Mouse (Mus musculus) liver, embryonic 14.5 days (tissue): ENCODE results near the gene Insm2. TPM values are rescaled to one million over a fixed set of nuclear protein-coding genes. Genes with fewer than 3 reads are reported as not detected.

Source experiments
- ATAC-seq: fragments of 200-750 bp; cut with Nextera tagmentation; 2 replicates; pipeline ENCODE4 v1.8.0; 2017; ENCODE audit warnings: moderate number of reproducible peaks, mild to moderate bottlenecking, moderate library complexity; ENCODE audit not compliant: insufficient read depth
- DNase-seq, 3 experiments: peaks; one replicate each; pipeline ENCODE4 v3.0.0-alpha.2; 2012 to 2013; ENCODE audit warnings: low read depth in 3 of 3, low spot score in 3 of 3
- H3K27ac ChIP-seq: fragments of 300-500 bp; sonication (generic); 2 replicates; pipeline ENCODE4 v1.5.1; 2014; ENCODE audit warnings: moderate library complexity, mild to moderate bottlenecking, control low read depth, inconsistent platforms
- H3K27me3 ChIP-seq: fragments of 300-500 bp; sonication (generic); 2 replicates; pipeline ENCODE4 v1.6.1; 2014; ENCODE audit warnings: mild to moderate bottlenecking, low read length, moderate library complexity; ENCODE audit not compliant: control insufficient read depth, insufficient read depth
- H3K36me3 ChIP-seq: fragments of 300-500 bp; sonication (generic); replicated peaks from 2 replicates; pipeline ENCODE4 v1.6.1; 2014; ENCODE audit warnings: low read depth; ENCODE audit not compliant: control insufficient read depth, insufficient read depth
- H3K4me1 ChIP-seq, 2 experiments: fragments of 200-500 bp in 1 of 2; fragments of 300-500 bp in 1 of 2; sonication (generic) in 1 of 2; replicated peaks; 2 replicates each; pipeline ENCODE4 v1.6.1; 2012 to 2014; ENCODE audit warnings: antibody characterized with exemption in 1 of 2, inconsistent platforms in 1 of 2, low read length in 1 of 2; ENCODE audit not compliant: control insufficient read depth in 2 of 2, insufficient read depth in 2 of 2
- H3K4me2 ChIP-seq: fragments of 300-500 bp; sonication (generic); 2 replicates; pipeline ENCODE4 v1.6.1; 2014; ENCODE audit warnings: low read depth, mild to moderate bottlenecking, control low read depth, moderate library complexity
- H3K4me3 ChIP-seq, 2 experiments: fragments of 200-500 bp in 1 of 2; fragments of 300-500 bp in 1 of 2; sonication (generic) in 1 of 2; 2 replicates each; pipeline ENCODE4 v1.5.1; 2012 to 2014; ENCODE audit warnings: low read depth in 2 of 2, low read length in 2 of 2, mild to moderate bottlenecking in 2 of 2, control low read depth in 1 of 2, inconsistent platforms in 1 of 2, moderate library complexity in 1 of 2; ENCODE audit not compliant: insufficient read depth in 1 of 2
- H3K9ac ChIP-seq: fragments of 300-500 bp; sonication (generic); replicated peaks from 2 replicates; pipeline ENCODE4 v1.6.1; 2014; ENCODE audit warnings: mild to moderate bottlenecking, control low read depth, moderate library complexity
- H3K9me3 ChIP-seq: fragments of 300-500 bp; sonication (generic); 2 replicates; pipeline ENCODE4 v1.6.1; 2016; ENCODE audit warnings: low read length, mixed read lengths; ENCODE audit not compliant: control insufficient read depth
- CTCF ChIP-seq: IDR thresholded peaks from 2 replicates; pipeline ENCODE4 v1.5.1; 2016; ENCODE audit warnings: antibody characterized with exemption, low read depth, control low read depth
- EP300 ChIP-seq: IDR thresholded peaks from 2 replicates; pipeline ENCODE4 v1.6.1; 2016; ENCODE audit warnings: antibody characterized with exemption, low read depth
- WGBS: fragments of 180-500 bp; shearing (Covaris S2); extraction: QIAGEN DNeasy Blood & Tissue Kit; methylation state at CpG from one replicate; pipeline ENCODE4 v1.1.7; 2014; ENCODE audit not compliant: insufficient replicate concordance; 5-methylcytosine and 5-hydroxymethylcytosine counted together
- polyA plus RNA-seq, 2 experiments: library from polyadenylated mRNA; depleted of rRNA in 1 of 2; stranded (reverse) in 1 of 2; unstranded in 1 of 2; fragments of >200 nt; fragmentation: Nextera tagmentation in 1 of 2; extraction: Ambion mirVana in 1 of 2; gene quantifications; 2 replicates each; pipeline versions ENCODE4 v1.2.1 to v1.2.3; 2012 to 2014

The Insm2 gene
- polyA plus RNA-seq, 2 experiments: not detected

DNA sequence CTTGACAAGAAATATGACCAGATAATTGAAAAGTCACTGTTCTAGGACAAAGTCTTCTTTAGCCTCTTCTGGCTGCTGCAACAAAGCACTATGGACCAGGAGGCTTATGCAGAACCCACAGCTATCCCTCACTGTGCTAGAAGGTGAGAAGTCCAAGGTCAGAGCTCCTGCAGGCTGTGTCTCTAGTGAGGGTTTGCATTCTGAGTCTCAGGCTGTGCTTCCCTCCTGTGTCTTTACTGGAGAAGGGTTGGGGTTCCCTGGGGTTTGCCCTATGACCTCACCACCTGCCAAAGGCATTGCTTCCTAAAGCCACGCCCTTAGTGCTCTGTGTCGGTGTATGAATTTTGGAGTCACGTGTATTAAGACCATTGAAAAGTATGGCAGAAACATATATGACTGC is 30.8 kb upstream of the Insm2 start:
- 64% methylated on average over 3 of the region's 3 CpGs for WGBS
- no peak overlapping the region for H3K4me3 ChIP-seq
- no peaks in the 10 kb centered on the region for H3K36me3 ChIP-seq
- H3K27ac ChIP-seq: no peak overlapping the region
- no peak overlapping the region for H3K4me2 ChIP-seq
- no peaks in the 10 kb centered on the region for H3K27me3 ChIP-seq
- DNase-seq (no peak), ATAC-seq (no peak)
- TF ChIP-seq CTCF (no peak), EP300 (no peak)
- H3K9me3 ChIP-seq: no peaks in the 10 kb centered on the region
- H3K9ac ChIP-seq: no peak overlapping the region
- no peaks in the 10 kb centered on the region for H3K4me1 ChIP-seq

DNA sequence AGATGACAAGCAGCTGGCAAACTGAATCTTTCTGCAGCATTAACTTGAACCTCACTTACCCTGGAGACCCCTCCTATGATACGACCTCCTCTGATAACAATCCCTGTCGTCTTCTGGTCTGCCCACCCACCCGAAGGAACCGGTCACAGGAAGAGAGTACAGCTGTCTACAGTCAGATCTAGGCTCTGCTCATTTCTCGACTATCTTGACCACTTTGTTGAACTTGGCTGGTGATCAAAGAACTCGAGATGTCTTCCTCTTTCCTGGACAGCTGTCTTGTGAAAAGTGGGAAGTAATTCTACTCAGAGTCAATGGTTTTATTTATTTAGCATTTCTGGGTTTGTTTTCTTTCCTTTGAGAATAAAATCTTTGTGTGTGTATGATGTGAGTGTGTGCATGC is 29.6 kb upstream of the Insm2 start:
- Histone ChIP-seq H3K27ac (no peak overlapping the region), H3K9me3 (no peaks in the 10 kb centered on the region), H3K4me1 (no peaks in the 10 kb centered on the region), H3K4me2 (no peak overlapping the region), H3K27me3 (no peaks in the 10 kb centered on the region), H3K9ac (no peak overlapping the region), H3K4me3 (no peak overlapping the region), H3K36me3 (no peaks in the 10 kb centered on the region)
- no peak for DNase-seq
- WGBS: 15% methylated on average over 6 of the region's 6 CpGs
- ATAC-seq: no peak
- no peak for TF ChIP-seq CTCF
- TF ChIP-seq EP300: no peak

DNA sequence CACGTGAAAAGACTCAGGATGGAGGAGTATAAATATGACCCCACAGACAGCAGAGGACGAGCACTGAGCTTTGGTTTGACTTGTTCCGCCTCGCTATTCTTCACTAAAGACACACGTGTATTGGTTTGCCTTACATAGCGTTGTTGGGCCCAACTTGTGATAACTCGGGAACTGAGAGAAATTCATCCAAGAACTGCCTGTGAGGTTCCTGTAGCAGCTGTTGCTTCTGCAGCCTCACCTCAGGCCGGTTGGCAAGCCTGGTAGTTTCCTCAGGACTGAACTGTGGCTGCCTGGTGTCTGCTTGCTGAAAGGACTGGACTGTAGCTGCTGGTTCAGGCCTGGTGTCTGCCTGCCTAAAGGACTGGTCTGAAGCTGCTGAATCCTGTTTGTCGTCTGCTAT is 28.6 kb upstream of the Insm2 start:
- Histone ChIP-seq H3K9me3 (no peaks in the 10 kb centered on the region), H3K9ac (no peak overlapping the region), H3K36me3 (no peaks in the 10 kb centered on the region), H3K27me3 (no peaks in the 10 kb centered on the region), H3K4me3 (no peak overlapping the region), H3K27ac (no peak overlapping the region), H3K4me2 (no peak overlapping the region), H3K4me1 (no peaks in the 10 kb centered on the region)
- WGBS: 66% methylated on average over 9 of the region's 9 CpGs
- no peak for TF ChIP-seq CTCF
- TF ChIP-seq EP300: no peak
- ATAC-seq: no peak
- DNase-seq: no peak

- Histone ChIP-seq H3K27ac (no peak overlapping the region), H3K4me3 (no peak overlapping the region), H3K36me3 (no peaks in the 10 kb centered on the region), H3K9ac (no peak overlapping the region), H3K9me3 (no peaks in the 10 kb centered on the region), H3K4me2 (no peak overlapping the region), H3K27me3 (no peaks in the 10 kb centered on the region), H3K4me1 (no peaks in the 10 kb centered on the region)
- DNase-seq: no peak
- no peak for TF ChIP-seq EP300
- WGBS: 73% methylated on average over 11 of the region's 11 CpGs
- no peak for ATAC-seq
Measured at GRCm38 (mm10) chr12:55571181-55571580, 28.0 kb upstream of the Insm2 start.

GRCm38 (mm10) chr12:55571661-55572060 is 27.6 kb upstream of the Insm2 start:
- ATAC-seq (no peak), DNase-seq (no peak)
- Histone ChIP-seq H3K9me3 (no peaks in the 10 kb centered on the region), H3K4me3 (no peak overlapping the region), H3K4me1 (no peaks in the 10 kb centered on the region), H3K4me2 (no peak overlapping the region), H3K27ac (no peak overlapping the region), H3K27me3 (no peaks in the 10 kb centered on the region), H3K9ac (no peak overlapping the region), H3K36me3 (no peaks in the 10 kb centered on the region)
- no peak for TF ChIP-seq CTCF
- no peak for TF ChIP-seq EP300
- 73% methylated on average over 10 of the region's 10 CpGs for WGBS

GRCm38 (mm10) chr12:55573089-55573488 is 26.1 kb upstream of the Insm2 start:
- H3K9ac ChIP-seq: no peak overlapping the region
- no peak for ATAC-seq
- H3K4me3 ChIP-seq: no peak overlapping the region
- H3K27me3 ChIP-seq: no peaks in the 10 kb centered on the region
- H3K27ac ChIP-seq: no peak overlapping the region
- DNase-seq: no peak
- H3K36me3 ChIP-seq: no peaks in the 10 kb centered on the region
- no peak overlapping the region for H3K4me2 ChIP-seq
- no peaks in the 10 kb centered on the region for H3K9me3 ChIP-seq
- TF ChIP-seq EP300 (no peak), CTCF (peak; percentile 42)
- no peaks in the 10 kb centered on the region for H3K4me1 ChIP-seq
